Mouse (Mus musculus): Measurements from ENCODE around the gene Rps6kc1. TPM values are rescaled to one million over a fixed set of nuclear protein-coding genes. Genes with fewer than 3 reads are reported as not detected.
A peak's percentile ranks its signal among the peaks of the same experiment; 100 is the strongest.
"Not testable (repeated sequence)": the region's sequence is repeated elsewhere in the genome, so short reads cannot be mapped to it uniquely, and the experiment has no call there.

The Rps6kc1 gene
- polyA plus RNA-seq, 1 experiment from 2014 or later = 23.5 TPM

DNA sequence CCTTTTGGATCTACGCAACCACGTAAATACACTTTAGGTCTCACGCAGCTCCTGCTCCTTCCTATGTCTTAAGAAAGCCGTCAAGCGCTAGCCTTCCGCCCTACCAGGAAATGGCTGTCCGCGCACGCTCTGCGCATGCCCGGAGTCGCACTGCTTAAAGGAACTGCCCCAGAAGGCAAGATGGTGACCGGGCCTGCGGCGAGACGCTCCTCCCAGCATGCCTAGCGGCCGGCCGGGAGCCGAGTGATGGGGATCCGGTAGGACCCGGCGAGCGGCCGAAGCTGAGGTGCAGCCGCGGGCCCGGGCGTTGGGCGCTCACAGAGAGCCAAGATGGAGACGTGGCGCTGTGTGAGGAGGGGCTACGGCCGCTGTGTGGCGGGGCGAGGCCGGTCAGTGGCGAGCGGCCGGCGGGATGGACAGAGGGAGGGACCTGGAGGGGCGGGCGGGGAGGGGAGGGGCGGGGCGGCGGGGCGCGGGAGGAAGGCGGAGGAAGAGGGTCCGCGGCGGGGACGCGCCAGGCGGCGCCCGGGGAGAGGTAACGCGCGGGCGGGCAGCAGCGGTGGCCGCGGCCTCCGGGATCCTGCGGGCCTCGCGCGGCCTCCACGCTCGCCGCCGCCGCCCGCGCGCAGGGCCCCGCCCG lies 16.9 kb upstream of the Rps6kc1 start:
- Histone ChIP-seq H3K27me3 (0 out of 2 replicates have a peak, but pooled peaks cover 2% of the 10 kb centered on the region), H3K27ac (replicated peaks) (peak overlapping the region; percentile 99), H3K4me2 (replicated peaks) (peak overlapping the region; percentile 77), H3K9ac (replicated peaks) (peak overlapping the region; percentile 90), H3K4me3 (peak overlapping the region; percentile 79), H3K36me3 (0 out of 2 replicates have a peak, but pooled peaks cover 8% of the 10 kb centered on the region), H3K4me1 (peaks cover 13% of the 10 kb centered on the region), H3K9me3 (no peaks in the 10 kb centered on the region)
- under 1% methylated on average over 41 of the region's 79 CpGs for WGBS
- peak; percentile 98 for ATAC-seq (ENCODE audit: low FRiP score, low read depth)

- peak; percentile 6 for ATAC-seq (ENCODE audit: low FRiP score, low read depth)
- H3K4me1 ChIP-seq = peaks cover 13% of the 10 kb centered on the region
- peak overlapping the region; percentile 99 for H3K27ac ChIP-seq (replicated peaks)
- H3K4me2 ChIP-seq (replicated peaks) = peak overlapping the region; percentile 77
- 25% methylated on average over 16 of the region's 16 CpGs for WGBS
- H3K9ac ChIP-seq (replicated peaks) = peak overlapping the region; percentile 90
- peak overlapping the region; percentile 79 for H3K4me3 ChIP-seq
- 0 out of 2 replicates have a peak, but pooled peaks cover 2% of the 10 kb centered on the region for H3K27me3 ChIP-seq
- H3K9me3 ChIP-seq = no peaks in the 10 kb centered on the region
- 0 out of 2 replicates have a peak, but pooled peaks cover 5% of the 10 kb centered on the region for H3K36me3 ChIP-seq
Measured at GRCm38 (mm10) chr1:190927751-190928369, 16.3 kb upstream of the Rps6kc1 start.

GRCm38 (mm10) chr1:190927311-190927710 lies 15.7 kb upstream of the Rps6kc1 start:
- no peak overlapping the region for H3K4me3 ChIP-seq

GRCm38 (mm10) chr1:190924812-190925211 lies 13.2 kb upstream of the Rps6kc1 start, which contains the start of gene Angel2:
Gene Angel2, plus strand, starts transcription at chr1:190925112.
- H3K27me3 ChIP-seq; H3K4me2 ChIP-seq (replicated peaks); H3K9me3 ChIP-seq; H3K4me1 ChIP-seq; H3K9ac ChIP-seq (replicated peaks); H3K36me3 ChIP-seq; ATAC-seq (ENCODE audit: low FRiP score, low read depth); H3K27ac ChIP-seq (replicated peaks); H3K4me3 ChIP-seq: not testable (repeated sequence)
- WGBS = 89% methylated on average over 3 of the region's 3 CpGs

More at GRCm38 (mm10) chr1:190927311-190927710, 15.7 kb upstream of the Rps6kc1 start:
- H3K4me1 ChIP-seq = peaks cover 13% of the 10 kb centered on the region
- 0 out of 2 replicates have a peak, but pooled peaks cover 2% of the 10 kb centered on the region for H3K27me3 ChIP-seq
- 94% methylated on average over 3 of the region's 3 CpGs for WGBS
- H3K9me3 ChIP-seq = no peaks in the 10 kb centered on the region
- ATAC-seq (ENCODE audit: low FRiP score, low read depth) = no peak
- H3K27ac ChIP-seq (replicated peaks) = no peak overlapping the region
- H3K9ac ChIP-seq (replicated peaks) = no peak overlapping the region
- peak overlapping the region; percentile 77; the same call in 1 of the 2 replicates for H3K4me2 ChIP-seq (replicated peaks)
- 0 out of 2 replicates have a peak, but pooled peaks cover 3% of the 10 kb centered on the region for H3K36me3 ChIP-seq

GRCm38 (mm10) chr1:190919725-190920469 lies 8.3 kb upstream of the Rps6kc1 start:
- H3K4me3 ChIP-seq = no peak overlapping the region
- WGBS = 74% methylated on average over 8 of the region's 8 CpGs
- ATAC-seq (ENCODE audit: low FRiP score, low read depth) = no peak
- H3K4me1 ChIP-seq = no peaks in the 10 kb centered on the region
- H3K9me3 ChIP-seq = no peaks in the 10 kb centered on the region
- H3K27me3 ChIP-seq = no peaks in the 10 kb centered on the region
- H3K9ac ChIP-seq (replicated peaks) = no peak overlapping the region
- no peak overlapping the region for H3K27ac ChIP-seq (replicated peaks)
- H3K4me2 ChIP-seq (replicated peaks) = no peak overlapping the region
- no peaks in the 10 kb centered on the region for H3K36me3 ChIP-seq

- Histone ChIP-seq H3K27me3 (no peaks in the 10 kb centered on the region), H3K4me3 (no peak overlapping the region), H3K9ac (replicated peaks) (no peak overlapping the region), H3K4me1 (no peaks in the 10 kb centered on the region), H3K27ac (replicated peaks) (no peak overlapping the region), H3K36me3 (no peaks in the 10 kb centered on the region), H3K4me2 (replicated peaks) (no peak overlapping the region), H3K9me3 (no peaks in the 10 kb centered on the region)
- WGBS = 67% methylated on average over 7 of the region's 7 CpGs
- ATAC-seq (ENCODE audit: low FRiP score, low read depth) = no peak
Measured at GRCm38 (mm10) chr1:190918938-190919337, 7.4 kb upstream of the Rps6kc1 start.

GRCm38 (mm10) chr1:190912623-190913022 lies 1.1 kb upstream of the Rps6kc1 start:
- no peaks in the 10 kb centered on the region for H3K9me3 ChIP-seq
- no peak overlapping the region for H3K9ac ChIP-seq (replicated peaks)
- peaks cover 16% of the 10 kb centered on the region for H3K4me1 ChIP-seq
- no peak for ATAC-seq (ENCODE audit: low FRiP score, low read depth)
- H3K27me3 ChIP-seq = no peaks in the 10 kb centered on the region
- H3K27ac ChIP-seq (replicated peaks) = no peak overlapping the region
- H3K36me3 ChIP-seq = no peaks in the 10 kb centered on the region
- H3K4me2 ChIP-seq (replicated peaks) = no peak overlapping the region
- H3K4me3 ChIP-seq = no peak overlapping the region
- WGBS = 41% methylated on average over 1 of the region's 1 CpGs

DNA sequence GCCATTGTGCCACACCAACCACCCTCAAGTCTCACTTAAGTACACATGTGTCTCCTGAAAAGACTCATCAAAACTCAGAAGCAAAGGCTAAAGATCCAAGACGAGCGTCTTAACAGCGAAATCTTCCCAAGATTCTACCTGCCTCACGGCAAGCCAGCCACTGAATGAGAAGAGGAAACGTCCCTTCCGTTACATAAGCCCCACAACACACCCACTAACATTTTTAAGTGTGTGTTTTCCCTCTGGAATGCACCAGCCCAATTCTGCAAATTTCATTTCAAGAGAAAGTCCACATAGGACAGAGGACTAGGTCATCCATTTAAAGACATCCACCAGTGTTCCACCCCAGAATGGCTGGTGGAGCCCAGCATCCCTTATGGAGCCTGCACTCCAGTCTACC lies 734 bp downstream of the Rps6kc1 start:
- no peak overlapping the region; the same call in 1 of the 2 replicates for H3K27ac ChIP-seq (replicated peaks)
- ATAC-seq (ENCODE audit: low FRiP score, low read depth) = no peak
- H3K9ac ChIP-seq (replicated peaks) = peak overlapping the region; percentile 87
- peak overlapping the region; percentile 85 for H3K4me2 ChIP-seq (replicated peaks)
- H3K9me3 ChIP-seq = no peaks in the 10 kb centered on the region
- H3K4me1 ChIP-seq = peaks cover 16% of the 10 kb centered on the region
- H3K4me3 ChIP-seq = peak overlapping the region; percentile 84
- WGBS = 76% methylated on average over 6 of the region's 6 CpGs
- no peaks in the 10 kb centered on the region for H3K27me3 ChIP-seq
- H3K36me3 ChIP-seq = no peaks in the 10 kb centered on the region

DNA sequence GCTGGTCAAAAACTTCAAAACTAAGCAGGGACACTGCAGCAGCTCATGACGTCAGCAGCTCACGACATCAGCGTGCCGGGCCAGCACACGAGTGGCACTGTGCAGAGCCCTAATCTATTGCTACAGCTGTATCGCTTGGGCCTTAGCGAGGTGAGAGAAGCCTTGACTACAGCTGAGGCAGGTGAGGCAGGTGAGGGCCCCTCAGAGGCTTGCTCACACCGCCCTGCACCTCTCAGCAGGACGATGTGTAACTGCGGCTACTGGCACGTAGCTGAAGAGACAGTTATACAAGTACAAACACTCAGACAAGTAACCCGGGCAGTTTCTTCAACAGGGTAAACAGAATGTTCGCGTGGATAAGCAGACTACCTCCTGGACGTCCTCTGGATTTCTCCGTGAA lies 6.9 kb downstream of the Rps6kc1 start:
- H3K27ac ChIP-seq (replicated peaks) = no peak overlapping the region
- H3K9ac ChIP-seq (replicated peaks) = no peak overlapping the region
- H3K36me3 ChIP-seq = peaks cover 20% of the 10 kb centered on the region
- no peak for ATAC-seq (ENCODE audit: low FRiP score, low read depth)
- no peaks in the 10 kb centered on the region for H3K27me3 ChIP-seq
- H3K9me3 ChIP-seq = no peaks in the 10 kb centered on the region
- H3K4me1 ChIP-seq = no peaks in the 10 kb centered on the region
- no peak overlapping the region for H3K4me3 ChIP-seq
- WGBS = 93% methylated on average over 16 of the region's 16 CpGs
- no peak overlapping the region for H3K4me2 ChIP-seq (replicated peaks)

DNA sequence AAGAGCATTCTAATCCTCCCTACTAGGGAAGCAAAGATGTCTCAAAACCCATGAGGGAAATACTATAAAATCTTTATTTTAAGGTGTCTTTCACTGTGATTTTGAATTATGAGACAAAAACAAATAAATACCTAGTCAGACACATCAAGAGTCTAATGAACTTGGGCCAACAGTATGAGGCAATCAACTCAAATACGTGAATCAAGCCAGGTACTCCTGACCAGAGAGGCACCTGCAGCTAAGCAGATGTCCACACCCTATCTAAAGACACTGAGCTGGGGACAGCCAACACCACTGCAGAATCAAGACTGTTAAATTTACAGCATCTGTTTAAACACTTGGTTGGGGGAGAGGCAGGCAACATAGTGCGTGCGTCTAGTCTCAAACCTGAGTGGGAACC lies 7.4 kb downstream of the Rps6kc1 start:
- H3K4me1 ChIP-seq = no peaks in the 10 kb centered on the region
- H3K4me2 ChIP-seq (replicated peaks) = no peak overlapping the region
- H3K27ac ChIP-seq (replicated peaks) = no peak overlapping the region
- no peak for ATAC-seq (ENCODE audit: low FRiP score, low read depth)
- H3K9me3 ChIP-seq = no peaks in the 10 kb centered on the region
- no peaks in the 10 kb centered on the region for H3K27me3 ChIP-seq
- H3K9ac ChIP-seq (replicated peaks) = no peak overlapping the region
- H3K36me3 ChIP-seq = peaks cover 20% of the 10 kb centered on the region
- WGBS = 95% methylated on average over 3 of the region's 3 CpGs
- no peak overlapping the region for H3K4me3 ChIP-seq

- ATAC-seq (ENCODE audit: low FRiP score, low read depth) = no peak
- 87% methylated on average over 2 of the region's 2 CpGs for WGBS
- H3K36me3 ChIP-seq = peaks cover 37% of the 10 kb centered on the region
Measured at GRCm38 (mm10) chr1:190901082-190901481, 10.5 kb downstream of the Rps6kc1 start.

More at GRCm38 (mm10) chr1:190901082-190901481, 10.5 kb downstream of the Rps6kc1 start:
- Histone ChIP-seq H3K27ac (replicated peaks) (no peak overlapping the region), H3K4me2 (replicated peaks) (no peak overlapping the region), H3K9me3 (no peaks in the 10 kb centered on the region), H3K4me3 (no peak overlapping the region), H3K4me1 (no peaks in the 10 kb centered on the region), H3K9ac (replicated peaks) (no peak overlapping the region), H3K27me3 (no peaks in the 10 kb centered on the region)

All from midbrain, embryonic 12.5 days (tissue).